Mouse (Mus musculus): ENCODE measurements around the gene Camta1. TPM values are rescaled to one million over a fixed set of nuclear protein-coding genes. Genes with fewer than 3 reads are reported as not detected.

Gene Camta1
- polyA plus RNA-seq, 1 experiment, result 155 TPM

DNA sequence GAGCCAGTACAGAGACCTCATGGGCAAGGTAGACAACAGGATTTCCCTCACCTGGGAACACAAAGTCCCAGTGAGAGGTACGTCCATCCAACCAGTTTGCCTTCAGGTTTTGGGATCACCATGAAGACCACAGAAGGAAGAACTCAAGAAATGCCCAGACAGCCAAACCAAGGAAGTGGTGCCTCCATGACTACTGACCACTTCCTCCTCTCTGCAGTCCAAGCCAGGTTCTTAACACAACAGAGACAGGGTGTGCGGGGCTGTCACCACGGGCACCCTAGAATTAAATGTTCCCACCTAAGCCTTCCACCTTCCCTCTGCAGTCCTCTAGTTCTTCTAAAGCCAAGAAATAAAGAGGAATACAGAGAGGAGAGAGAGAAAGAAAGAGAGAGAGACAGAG is 33.8 kb downstream of the Camta1 start:
- no peak for TF ChIP-seq CTCF (IDR thresholded peaks at IDR 0.05; ENCODE audit: borderline replicate concordance, insufficient read depth, low read depth, low read length)
- TF ChIP-seq POLR2A (IDR thresholded peaks at IDR 0.05; ENCODE audit: borderline replicate concordance, insufficient read depth, low read length), result no peak
- WGBS, result over 99% methylated on average over 3 of the region's 3 CpGs
- Histone ChIP-seq H3K27ac (ENCODE audit: insufficient read depth, low read length) (no peak overlapping the region), H3K4me1 (ENCODE audit: control insufficient read depth, insufficient read depth, low read length) (peaks cover 9% of the 10 kb centered on the region), H3K27me3 (ENCODE audit: control insufficient read depth, insufficient read depth, low read length) (no peaks in the 10 kb centered on the region), H3K4me3 (replicated peaks; ENCODE audit: insufficient read depth, low read depth, low read length) (no peak overlapping the region)
- no peak for DNase-seq

DNA sequence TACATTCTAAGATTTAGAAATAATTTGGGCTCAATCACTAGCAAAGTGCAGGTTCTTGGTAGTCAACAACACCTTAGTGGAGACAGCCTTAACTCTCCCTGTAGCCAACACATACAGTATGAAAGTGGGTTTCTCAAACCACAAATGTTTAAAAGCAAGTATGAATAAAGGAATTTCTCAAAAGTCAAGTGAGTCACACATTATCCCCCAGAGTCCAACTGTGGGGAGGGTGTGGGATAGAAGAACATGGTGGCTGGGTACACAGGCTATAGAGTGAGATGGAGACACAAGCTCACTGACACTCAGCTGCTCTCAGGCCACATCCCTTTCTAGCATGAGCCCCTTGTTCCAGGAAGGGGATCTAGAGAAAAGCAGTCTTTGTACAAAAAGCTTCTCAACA is 34.3 kb downstream of the Camta1 start:
- DNase-seq, result no peak
- Histone ChIP-seq H3K27ac (ENCODE audit: insufficient read depth, low read length) (no peak overlapping the region), H3K4me1 (ENCODE audit: control insufficient read depth, insufficient read depth, low read length) (peaks cover 9% of the 10 kb centered on the region), H3K27me3 (ENCODE audit: control insufficient read depth, insufficient read depth, low read length) (no peaks in the 10 kb centered on the region), H3K4me3 (replicated peaks; ENCODE audit: insufficient read depth, low read depth, low read length) (no peak overlapping the region)
- no peak for TF ChIP-seq CTCF (IDR thresholded peaks at IDR 0.05; ENCODE audit: borderline replicate concordance, insufficient read depth, low read depth, low read length)
- TF ChIP-seq POLR2A (IDR thresholded peaks at IDR 0.05; ENCODE audit: borderline replicate concordance, insufficient read depth, low read length), result no peak

DNA sequence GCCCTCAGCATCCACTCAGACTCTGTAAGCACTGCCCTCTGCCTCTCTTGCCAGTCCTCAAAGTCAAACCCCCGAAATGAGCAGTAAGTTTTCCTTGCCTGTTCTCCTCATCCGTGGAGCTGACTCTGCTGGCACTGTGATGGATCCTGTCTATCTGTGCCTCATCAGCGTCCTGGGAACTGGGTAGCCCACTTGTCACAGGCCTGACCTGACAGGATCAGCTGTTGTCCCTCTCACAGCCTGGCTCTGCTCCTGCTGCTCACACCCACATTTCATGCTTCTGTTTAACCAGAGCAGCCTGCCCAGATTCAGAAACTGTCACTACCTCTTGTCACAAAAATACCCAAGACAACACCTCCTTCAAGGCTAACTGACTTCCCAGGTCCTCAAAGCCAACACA is 37.7 kb downstream of the Camta1 start:
- Histone ChIP-seq H3K4me3 (replicated peaks; ENCODE audit: insufficient read depth, low read depth, low read length) (no peak overlapping the region), H3K4me1 (ENCODE audit: control insufficient read depth, insufficient read depth, low read length) (peaks cover 8% of the 10 kb centered on the region; the same call in 1 of the 2 replicates), H3K27me3 (ENCODE audit: control insufficient read depth, insufficient read depth, low read length) (no peaks in the 10 kb centered on the region), H3K27ac (ENCODE audit: insufficient read depth, low read length) (0 out of 2 replicates have a peak overlapping the region, but pooled peaks have one; percentile 11)
- WGBS, result 28% methylated on average over 3 of the region's 3 CpGs
- no peak for DNase-seq
- TF ChIP-seq POLR2A (IDR thresholded peaks at IDR 0.05; ENCODE audit: borderline replicate concordance, insufficient read depth, low read length) (no peak), CTCF (IDR thresholded peaks at IDR 0.05; ENCODE audit: borderline replicate concordance, insufficient read depth, low read depth, low read length) (no peak)

- Histone ChIP-seq H3K27ac (ENCODE audit: insufficient read depth, low read length) (no peak overlapping the region), H3K4me1 (ENCODE audit: control insufficient read depth, insufficient read depth, low read length) (peaks cover 15% of the 10 kb centered on the region), H3K4me3 (replicated peaks; ENCODE audit: insufficient read depth, low read depth, low read length) (no peak overlapping the region), H3K27me3 (ENCODE audit: control insufficient read depth, insufficient read depth, low read length) (no peaks in the 10 kb centered on the region)
- WGBS, result 45% methylated on average over 2 of the region's 2 CpGs
- TF ChIP-seq CTCF (IDR thresholded peaks at IDR 0.05; ENCODE audit: borderline replicate concordance, insufficient read depth, low read depth, low read length) (no peak), POLR2A (IDR thresholded peaks at IDR 0.05; ENCODE audit: borderline replicate concordance, insufficient read depth, low read length) (no peak)
- no peak for DNase-seq
These were observed 38.7 kb downstream of the Camta1 start for GRCm38 (mm10) chr4:151822986-151823385.

DNA sequence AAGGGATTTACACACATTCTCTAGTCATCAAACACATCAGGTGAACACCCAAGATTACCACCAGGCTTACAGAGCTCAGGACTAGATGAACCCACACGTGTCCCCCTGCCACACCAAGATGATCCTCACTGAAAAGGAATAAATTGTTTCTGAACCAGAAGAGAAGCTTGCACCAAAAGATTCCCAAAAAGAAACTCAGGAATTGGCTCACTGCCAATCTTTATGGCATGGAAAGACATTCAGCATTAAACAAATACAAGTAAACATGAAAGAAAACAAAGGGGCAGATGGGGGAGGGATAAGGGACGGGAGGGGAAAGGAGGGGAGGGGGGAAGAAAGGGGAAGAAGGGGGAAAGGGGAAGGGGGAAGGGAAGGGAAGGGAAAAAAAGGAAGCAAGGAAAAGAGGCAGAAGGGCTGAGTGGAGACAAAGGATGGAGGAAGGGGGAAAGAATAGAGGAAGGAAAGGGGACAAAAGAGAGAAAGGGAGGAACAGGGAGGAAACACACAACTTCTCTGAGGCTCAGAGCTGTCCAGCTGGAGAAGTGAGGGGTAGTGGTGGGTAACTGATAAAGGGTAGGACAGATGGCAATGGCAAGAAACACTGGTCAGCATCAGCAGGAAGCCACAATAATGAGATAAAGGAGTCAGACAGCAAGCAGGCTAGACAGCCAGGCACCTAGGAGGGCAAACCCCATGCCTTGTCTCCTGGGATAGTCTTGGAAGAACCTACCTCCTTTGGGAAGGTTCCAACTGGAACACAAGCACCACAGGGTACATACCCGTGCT is 43.5 kb downstream of the Camta1 start:
- H3K27ac ChIP-seq (ENCODE audit: insufficient read depth, low read length), result no peak overlapping the region
- H3K27me3 ChIP-seq (ENCODE audit: control insufficient read depth, insufficient read depth, low read length), result no peaks in the 10 kb centered on the region
- H3K4me1 ChIP-seq (ENCODE audit: control insufficient read depth, insufficient read depth, low read length), result peaks cover 15% of the 10 kb centered on the region
- WGBS, result 41% methylated on average over 3 of the region's 3 CpGs
- no peak overlapping the region for H3K4me3 ChIP-seq (replicated peaks; ENCODE audit: insufficient read depth, low read depth, low read length)
- no peak for DNase-seq
- TF ChIP-seq CTCF (IDR thresholded peaks at IDR 0.05; ENCODE audit: borderline replicate concordance, insufficient read depth, low read depth, low read length) (no peak), POLR2A (IDR thresholded peaks at IDR 0.05; ENCODE audit: borderline replicate concordance, insufficient read depth, low read length) (no peak)

- H3K4me3 ChIP-seq (replicated peaks; ENCODE audit: insufficient read depth, low read depth, low read length), result no peak overlapping the region
- DNase-seq, result no peak
- TF ChIP-seq POLR2A (IDR thresholded peaks at IDR 0.05; ENCODE audit: borderline replicate concordance, insufficient read depth, low read length), result no peak
- TF ChIP-seq CTCF (IDR thresholded peaks at IDR 0.05; ENCODE audit: borderline replicate concordance, insufficient read depth, low read depth, low read length), result no peak
These were observed 48.0 kb downstream of the Camta1 start for GRCm38 (mm10) chr4:151813711-151814110.

DNA sequence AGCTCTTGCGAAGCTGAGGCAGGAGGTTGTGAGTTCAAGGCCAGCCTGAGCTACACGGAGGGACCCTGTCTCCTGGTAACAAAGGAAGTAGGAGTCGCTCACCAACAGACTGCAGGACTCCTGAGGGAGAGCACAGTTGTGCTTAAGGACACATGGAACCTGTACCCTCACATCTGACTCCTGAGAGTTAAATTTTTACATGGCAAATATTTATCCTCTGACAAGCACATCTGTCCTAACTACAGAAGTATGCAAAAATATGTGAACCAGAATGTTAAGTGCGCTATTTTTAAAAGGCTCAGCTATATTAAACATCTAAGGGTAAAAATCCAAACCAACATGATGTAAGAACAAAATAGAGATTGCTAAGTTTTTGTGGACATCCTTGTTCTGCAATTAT is 56.0 kb downstream of the Camta1 start:
- DNase-seq, result no peak
- 89% methylated on average over 4 of the region's 4 CpGs for WGBS
- Histone ChIP-seq H3K27me3 (ENCODE audit: control insufficient read depth, insufficient read depth, low read length) (no peaks in the 10 kb centered on the region), H3K27ac (ENCODE audit: insufficient read depth, low read length) (no peak overlapping the region), H3K4me1 (ENCODE audit: control insufficient read depth, insufficient read depth, low read length) (no peaks in the 10 kb centered on the region; the same call in 1 of the 2 replicates), H3K4me3 (replicated peaks; ENCODE audit: insufficient read depth, low read depth, low read length) (no peak overlapping the region)
- TF ChIP-seq CTCF (IDR thresholded peaks at IDR 0.05; ENCODE audit: borderline replicate concordance, insufficient read depth, low read depth, low read length), result no peak
- no peak for TF ChIP-seq POLR2A (IDR thresholded peaks at IDR 0.05; ENCODE audit: borderline replicate concordance, insufficient read depth, low read length)

More at GRCm38 (mm10) chr4:151813711-151814110, 48.0 kb downstream of the Camta1 start:
- Histone ChIP-seq H3K4me1 (ENCODE audit: control insufficient read depth, insufficient read depth, low read length) (peaks cover 9% of the 10 kb centered on the region), H3K27me3 (ENCODE audit: control insufficient read depth, insufficient read depth, low read length) (no peaks in the 10 kb centered on the region), H3K27ac (ENCODE audit: insufficient read depth, low read length) (no peak overlapping the region)
- 17% methylated on average over 4 of the region's 4 CpGs for WGBS

DNA sequence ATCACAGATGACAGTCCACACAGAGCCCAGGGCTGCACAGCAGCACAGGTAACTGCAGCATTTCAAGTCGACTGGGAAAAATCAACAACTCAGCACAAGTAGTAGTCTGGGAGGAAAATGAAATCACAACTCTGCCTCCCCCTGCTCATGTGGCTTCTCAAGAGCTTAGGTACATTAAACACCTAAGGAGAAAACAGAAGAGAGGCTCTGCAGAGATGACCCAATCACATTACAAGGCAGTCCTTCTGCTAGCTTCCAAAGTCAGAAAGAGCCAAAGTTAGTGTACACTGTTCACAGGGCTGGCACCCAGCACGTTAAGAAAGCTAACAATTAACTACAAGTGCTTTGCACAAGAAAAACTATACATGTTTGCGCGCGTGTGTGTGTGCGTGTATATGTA is 56.6 kb downstream of the Camta1 start:
- 90% methylated on average over 6 of the region's 6 CpGs for WGBS
- no peak for TF ChIP-seq CTCF (IDR thresholded peaks at IDR 0.05; ENCODE audit: borderline replicate concordance, insufficient read depth, low read depth, low read length)
- TF ChIP-seq POLR2A (IDR thresholded peaks at IDR 0.05; ENCODE audit: borderline replicate concordance, insufficient read depth, low read length), result no peak
- H3K27ac ChIP-seq (ENCODE audit: insufficient read depth, low read length), result no peak overlapping the region
- H3K4me1 ChIP-seq (ENCODE audit: control insufficient read depth, insufficient read depth, low read length), result no peaks in the 10 kb centered on the region; the same call in 1 of the 2 replicates
- H3K4me3 ChIP-seq (replicated peaks; ENCODE audit: insufficient read depth, low read depth, low read length), result no peak overlapping the region
- no peaks in the 10 kb centered on the region for H3K27me3 ChIP-seq (ENCODE audit: control insufficient read depth, insufficient read depth, low read length)
- no peak for DNase-seq
